Comparison of ENCODE assay signal across 15 mouse cellular contexts in genomic region chr5:113170064-113170754, GRCm38 (mm10). TPM values are rescaled to one million over a fixed set of nuclear protein-coding genes. Genes with fewer than 3 reads are reported as not detected.
DNase-seq lines count a peak whose midpoint lies in the region; ATAC-seq lines count a peak whose summit lies in the region.
"Had no signal": no experiment of that assay in that cellular context is flagged by ENCODE, and none has a peak within 500 bp of the region (broad histone marks: within the 10 kb centered on the region; RNA-seq: fewer than 3 reads in every experiment).

No protein-coding gene starts in this region.

- no peak for ATAC-seq in cerebellum, adult (ENCODE audit: insufficient number of reproducible peaks, low FRiP score, low TSS enrichment)

- H3K27me3 ChIP-seq in embryonic facial prominence, embryonic 10.5 days (replicated peaks; ENCODE audit: low read depth, poor library complexity, severe bottlenecking): no peaks in the 10 kb centered on the region

- WGBS in large intestine, adult 2 months: 61% methylated on average over 11 of the region's 11 CpGs
- 87% methylated on average over 11 of the region's 11 CpGs for WGBS in embryonic facial prominence, embryonic 10.5 days

- no peak overlapping the region for H3K27ac ChIP-seq in embryonic facial prominence, embryonic 10.5 days (replicated peaks)
- H3K27ac ChIP-seq: forebrain, embryonic 10.5 days; hindbrain, embryonic 10.5 days had no signal

- peaks cover 21% of the 10 kb centered on the region for H3K4me1 ChIP-seq in embryonic facial prominence, embryonic 10.5 days

- H3K4me3 ChIP-seq in embryonic facial prominence, embryonic 10.5 days: no peak overlapping the region
- H3K4me3 ChIP-seq: forebrain, embryonic 10.5 days; hindbrain, embryonic 10.5 days had no signal

- no peaks in the 10 kb centered on the region for H3K36me3 ChIP-seq in embryonic facial prominence, embryonic 10.5 days (replicated peaks)

- H3K9me3 ChIP-seq in embryonic facial prominence, embryonic 10.5 days: no peaks in the 10 kb centered on the region
- H3K9me3 ChIP-seq: forebrain, embryonic 10.5 days; hindbrain, embryonic 10.5 days had no signal

- intact Hi-C loops in gastrocnemius, postnatal 14 days (cut with DNase I; ENCODE audit: low total_unique reads): no loop called here

- DNase-seq in kidney, postnatal 10 days: peak; percentile 50
- DNase-seq in kidney, postnatal 14 days: no peak
- DNase-seq in 3T3-L1 (ENCODE audit: low read depth, low spot score) (peak; percentile 3), ES-CJ7 (ENCODE audit: low read depth, low spot score) (peak; percentile 63)
- DNase-seq in large intestine, adult 2 months (ENCODE audit: low read depth, low spot score): peak; percentile 66
- no peak for DNase-seq in embryonic facial prominence, embryonic 10.5 days (ENCODE audit: low spot score)
- no peak for DNase-seq in gastrocnemius, postnatal 14 days
- DNase-seq: adrenal gland, postnatal 36 days; heart, adult 11 months had no signal

RNA-seq across cellular contexts. Expression of gene 2900026A02Rik, which starts 50.8 kb away (rescaled TPM):
- polyA plus RNA-seq in large intestine, adult 2 months (2012; rRNA removed): 45.7 and 51.7 TPM in 2 replicates
- 3.7 and 4.6 TPM in 2 replicates for polyA plus RNA-seq in embryonic facial prominence, embryonic 10.5 days (2016; fragmentation: Nextera tagmentation; extraction: Ambion mirVana)
- 10 to 100 TPM; 29.2 to 35.1 TPM for total RNA-seq in gastrocnemius, postnatal 14 days (2021)

RNA-seq across cellular contexts. Expression of gene Tmem211, which starts 56.5 kb away (rescaled TPM):
- polyA plus RNA-seq in large intestine, adult 2 months (2012; rRNA removed): not detected in 2 replicates
- polyA plus RNA-seq in embryonic facial prominence, embryonic 10.5 days (2016; fragmentation: Nextera tagmentation; extraction: Ambion mirVana): 0.21 and 0.46 TPM in 2 replicates
- not detected for total RNA-seq in gastrocnemius, postnatal 14 days (2021)
- total RNA-seq: adrenal gland, postnatal 36 days; common myeloid progenitor, adult 5-6 weeks; layer of hippocampus, adult 18-20 months had no signal
- polyA plus RNA-seq: hindbrain, embryonic 10.5 days; stomach, embryonic 14.5 days had no signal

Comparison
In these comparisons a context has a peak if more than half of its experiments do, and no peak if none do; other contexts are left out.
1. DNase-seq: peak in kidney, postnatal 10 days (single experiment), 3T3-L1 (single experiment), ES-CJ7 (single experiment) and large intestine, adult 2 months (single experiment); none in kidney, postnatal 14 days (single experiment), embryonic facial prominence, embryonic 10.5 days (single experiment) and gastrocnemius, postnatal 14 days (single experiment).